Mouse (Mus musculus): Measurements from ENCODE around the gene Treh. TPM values are rescaled to one million over a fixed set of nuclear protein-coding genes. Genes with fewer than 3 reads are reported as not detected.

The Treh gene
- polyA plus RNA-seq, 1 experiment from 2014 or later: not detected

DNA sequence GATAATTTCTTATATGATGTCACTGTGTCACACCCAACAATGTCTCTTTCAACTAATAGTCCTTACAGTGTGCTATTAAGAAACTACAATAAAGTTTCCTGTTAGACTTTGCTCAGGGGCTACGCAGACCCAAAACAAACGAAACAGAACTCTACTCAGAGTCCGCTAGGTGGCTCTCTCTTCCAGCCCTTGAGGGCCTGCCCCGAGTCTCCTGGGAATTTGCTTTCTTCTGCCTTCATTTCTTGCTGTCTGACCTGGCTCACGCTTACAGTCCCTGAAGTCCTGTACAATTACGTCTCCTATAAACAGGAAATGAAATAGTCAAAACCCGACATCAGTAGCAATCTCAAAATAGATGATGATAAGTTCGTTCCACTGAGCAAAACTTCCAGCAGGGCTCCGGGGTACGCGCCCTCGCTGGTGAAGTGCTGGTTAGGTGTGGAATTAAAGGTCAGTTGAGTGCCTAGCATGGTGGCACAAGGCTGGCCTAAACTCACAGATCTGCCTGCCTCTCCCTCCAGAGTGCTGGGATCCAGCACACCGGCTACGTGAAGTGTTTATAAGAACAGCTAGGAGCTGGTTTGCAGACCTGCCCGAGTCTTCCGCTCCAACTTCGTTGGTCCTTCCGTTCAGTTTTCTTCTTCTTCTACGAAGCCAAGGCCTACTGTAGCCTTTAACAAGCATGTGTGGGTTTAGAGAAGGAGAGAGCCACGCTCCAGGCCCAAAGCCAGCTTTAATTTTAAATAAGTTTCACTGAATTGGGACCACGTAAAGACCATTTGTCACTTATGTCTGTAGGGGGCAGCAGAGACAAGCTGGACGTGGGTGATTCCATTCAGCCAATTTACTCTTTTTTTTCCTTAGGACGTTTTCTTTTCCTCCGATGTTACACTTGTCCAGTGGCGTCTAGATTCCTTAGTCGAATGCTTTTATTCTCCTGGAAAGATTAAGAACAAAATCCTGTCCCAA is 17.7 kb upstream of the Treh start:
- Histone ChIP-seq H3K4me3 (replicated peaks; ENCODE audit: low read length) (peak overlapping the region; percentile 34), H3K27me3 (ENCODE audit: control insufficient read depth, insufficient read depth, low read length) (no peaks in the 10 kb centered on the region), H3K27ac (ENCODE audit: low read length) (0 out of 2 replicates have a peak overlapping the region, but pooled peaks have one; percentile 42), H3K36me3 (ENCODE audit: control insufficient read depth, insufficient read depth, low read length) (no peaks in the 10 kb centered on the region), H3K9ac (ENCODE audit: low read length) (peak overlapping the region; percentile 57), H3K4me2 (ENCODE audit: low read depth, low read length) (peak overlapping the region; percentile 63), H3K9me3 (replicated peaks; ENCODE audit: control insufficient read depth, low read length) (no peaks in the 10 kb centered on the region), H3K4me1 (ENCODE audit: control insufficient read depth, insufficient read depth, low read length) (peaks cover 5% of the 10 kb centered on the region)
- 22% methylated on average over 26 of the region's 26 CpGs for WGBS
- ATAC-seq (ENCODE audit: insufficient read depth, low FRiP score): peak; percentile 58; the same call in 1 of the 2 replicates

DNA sequence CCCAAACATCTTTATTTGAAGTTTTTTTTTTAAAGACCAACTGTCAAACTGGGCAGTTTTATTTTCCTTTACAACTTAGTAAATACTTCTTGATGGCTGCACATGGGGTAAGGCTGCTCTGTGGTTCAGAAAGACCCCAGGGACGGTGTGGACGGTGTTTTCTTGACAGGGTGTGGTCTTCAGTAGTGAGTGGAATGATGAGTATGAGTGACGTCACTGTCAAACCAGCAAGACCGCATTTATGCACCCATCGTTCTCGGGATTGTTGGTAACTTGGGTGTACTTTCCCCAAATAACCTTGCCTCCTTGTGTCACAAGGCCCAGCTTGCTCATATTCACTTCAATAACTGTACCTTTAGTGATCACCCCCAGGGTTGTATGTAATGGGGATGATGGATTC is 9.3 kb upstream of the Treh start:
- no peak for ATAC-seq (ENCODE audit: insufficient read depth, low FRiP score)
- H3K9ac ChIP-seq (ENCODE audit: low read length): no peak overlapping the region
- no peak overlapping the region for H3K4me3 ChIP-seq (replicated peaks; ENCODE audit: low read length)
- 86% methylated on average over 6 of the region's 6 CpGs for WGBS
- no peaks in the 10 kb centered on the region for H3K4me1 ChIP-seq (ENCODE audit: control insufficient read depth, insufficient read depth, low read length)
- H3K36me3 ChIP-seq (ENCODE audit: control insufficient read depth, insufficient read depth, low read length): no peaks in the 10 kb centered on the region
- no peak overlapping the region for H3K27ac ChIP-seq (ENCODE audit: low read length)
- H3K27me3 ChIP-seq (ENCODE audit: control insufficient read depth, insufficient read depth, low read length): no peaks in the 10 kb centered on the region
- no peak overlapping the region for H3K4me2 ChIP-seq (ENCODE audit: low read depth, low read length)
- H3K9me3 ChIP-seq (replicated peaks; ENCODE audit: control insufficient read depth, low read length): no peaks in the 10 kb centered on the region

DNA sequence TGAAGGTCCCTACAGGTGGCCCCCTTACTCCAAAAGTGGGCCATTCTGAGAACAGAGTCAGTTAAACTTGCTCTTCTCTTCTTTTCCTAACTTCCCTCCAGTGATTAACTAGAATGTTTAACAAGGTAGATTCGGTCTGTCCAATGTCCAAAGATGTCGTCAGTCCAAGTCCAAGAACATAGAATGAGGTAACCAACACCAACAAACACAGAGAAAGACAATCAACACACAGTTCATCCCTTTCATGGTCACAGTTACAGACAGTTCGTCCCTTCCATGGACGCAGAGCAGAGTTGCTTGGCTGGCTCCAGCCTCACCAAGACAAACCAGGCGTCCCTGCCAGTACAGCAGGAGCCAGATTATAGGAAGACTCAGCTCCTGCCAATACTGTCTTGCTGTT is 1.6 kb upstream of the Treh start:
- H3K4me2 ChIP-seq (ENCODE audit: low read depth, low read length): no peak overlapping the region
- ATAC-seq (ENCODE audit: insufficient read depth, low FRiP score): no peak
- H3K27me3 ChIP-seq (ENCODE audit: control insufficient read depth, insufficient read depth, low read length): no peaks in the 10 kb centered on the region
- no peak overlapping the region for H3K9ac ChIP-seq (ENCODE audit: low read length)
- no peaks in the 10 kb centered on the region for H3K36me3 ChIP-seq (ENCODE audit: control insufficient read depth, insufficient read depth, low read length)
- no peaks in the 10 kb centered on the region for H3K4me1 ChIP-seq (ENCODE audit: control insufficient read depth, insufficient read depth, low read length)
- no peak overlapping the region for H3K27ac ChIP-seq (ENCODE audit: low read length)
- H3K4me3 ChIP-seq (replicated peaks; ENCODE audit: low read length): no peak overlapping the region
- 88% methylated on average over 5 of the region's 5 CpGs for WGBS
- no peaks in the 10 kb centered on the region; the same call in 1 of the 2 replicates for H3K9me3 ChIP-seq (replicated peaks; ENCODE audit: control insufficient read depth, low read length)

DNA sequence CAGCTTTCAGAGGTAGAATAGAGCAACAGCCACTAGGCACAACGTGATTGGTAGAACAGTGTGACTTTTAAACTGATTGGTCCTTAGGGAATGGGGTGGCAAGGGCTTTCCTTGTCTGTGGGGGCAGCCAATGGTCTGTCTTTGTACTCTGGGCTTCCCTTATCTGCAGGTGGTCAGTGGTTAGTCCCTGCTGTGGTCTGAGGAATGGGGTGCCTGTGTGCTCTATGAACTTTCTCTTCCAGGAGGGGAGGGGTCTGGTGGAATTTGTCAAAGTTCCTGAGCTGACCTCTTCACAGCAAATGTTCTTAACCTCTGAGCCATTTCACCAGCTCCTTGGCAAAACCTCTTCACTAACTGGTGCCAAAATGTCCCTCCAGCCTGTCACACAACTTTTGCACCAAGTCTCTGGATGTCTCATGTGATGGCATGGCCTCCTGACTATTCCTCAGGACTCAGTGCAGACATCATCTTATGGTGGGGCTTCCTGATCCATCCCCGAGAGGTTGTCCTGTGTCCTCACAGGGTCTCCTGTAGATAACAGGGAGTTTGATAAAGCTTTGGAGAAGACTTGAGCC is 655 bp upstream of the Treh start:
- Histone ChIP-seq H3K4me3 (replicated peaks; ENCODE audit: low read length) (no peak overlapping the region), H3K27ac (ENCODE audit: low read length) (no peak overlapping the region), H3K4me1 (ENCODE audit: control insufficient read depth, insufficient read depth, low read length) (no peaks in the 10 kb centered on the region), H3K9ac (ENCODE audit: low read length) (no peak overlapping the region), H3K36me3 (ENCODE audit: control insufficient read depth, insufficient read depth, low read length) (no peaks in the 10 kb centered on the region), H3K4me2 (ENCODE audit: low read depth, low read length) (no peak overlapping the region), H3K9me3 (replicated peaks; ENCODE audit: control insufficient read depth, low read length) (no peaks in the 10 kb centered on the region; the same call in 1 of the 2 replicates), H3K27me3 (ENCODE audit: control insufficient read depth, insufficient read depth, low read length) (no peaks in the 10 kb centered on the region)
- ATAC-seq (ENCODE audit: insufficient read depth, low FRiP score): no peak
- 69% methylated on average over 2 of the region's 2 CpGs for WGBS

DNA sequence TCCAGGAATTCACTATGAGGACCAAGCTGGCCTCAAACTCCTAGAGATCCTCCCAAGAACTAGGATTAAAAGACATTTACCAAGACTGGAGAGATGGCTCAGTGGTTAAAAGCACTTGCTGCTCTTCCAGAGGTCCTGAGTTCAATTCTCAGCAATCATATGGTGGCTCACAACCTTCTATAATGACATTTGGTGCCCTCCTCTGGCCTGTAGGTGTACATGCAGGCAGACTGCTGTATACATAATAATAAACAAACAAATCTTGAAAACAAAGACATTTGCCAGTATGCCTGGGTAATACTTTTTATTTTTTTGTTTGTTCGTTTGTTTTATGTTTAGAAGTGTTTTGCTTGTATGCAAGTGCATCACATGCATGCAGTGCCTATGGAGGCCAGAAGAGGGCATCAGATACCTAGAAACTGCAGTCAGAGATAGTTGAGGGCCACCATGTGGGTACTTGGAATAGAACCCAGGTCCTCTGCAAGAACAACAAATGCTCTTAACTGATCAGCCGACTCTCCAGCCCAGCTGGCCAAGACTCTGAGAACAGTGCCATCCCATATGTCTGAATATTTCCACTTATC is 5.3 kb downstream of the Treh start:
- Histone ChIP-seq H3K27ac (ENCODE audit: low read length) (no peak overlapping the region), H3K4me1 (ENCODE audit: control insufficient read depth, insufficient read depth, low read length) (no peaks in the 10 kb centered on the region), H3K4me3 (replicated peaks; ENCODE audit: low read length) (no peak overlapping the region), H3K27me3 (ENCODE audit: control insufficient read depth, insufficient read depth, low read length) (no peaks in the 10 kb centered on the region), H3K36me3 (ENCODE audit: control insufficient read depth, insufficient read depth, low read length) (no peaks in the 10 kb centered on the region), H3K9me3 (replicated peaks; ENCODE audit: control insufficient read depth, low read length) (peaks cover 3% of the 10 kb centered on the region; the same call in 1 of the 2 replicates), H3K9ac (ENCODE audit: low read length) (no peak overlapping the region), H3K4me2 (ENCODE audit: low read depth, low read length) (no peak overlapping the region)
- 80% methylated on average over 2 of the region's 2 CpGs for WGBS
- no peak for ATAC-seq (ENCODE audit: insufficient read depth, low FRiP score)

DNA sequence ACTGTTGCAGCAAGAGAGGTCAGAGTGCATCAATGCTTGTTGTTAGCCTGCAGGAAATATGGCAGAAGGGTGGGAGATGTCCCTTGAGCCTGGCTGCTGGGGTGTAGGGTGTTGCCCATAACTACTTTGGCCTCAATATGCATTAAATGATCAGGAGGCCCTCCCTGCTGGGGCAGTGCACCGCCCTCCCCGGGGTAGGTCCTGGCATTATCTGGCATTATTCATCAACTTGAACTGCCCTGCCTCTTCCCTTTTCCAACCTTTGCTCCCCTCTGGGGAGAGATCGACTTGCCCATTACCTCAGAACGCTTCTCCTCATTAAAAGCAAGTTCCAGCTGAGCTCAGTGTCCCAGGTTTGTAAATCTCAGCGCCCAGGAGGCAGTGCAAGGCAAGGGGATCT is 6.5 kb downstream of the Treh start:
- Histone ChIP-seq H3K4me2 (ENCODE audit: low read depth, low read length) (no peak overlapping the region), H3K9me3 (replicated peaks; ENCODE audit: control insufficient read depth, low read length) (peaks cover 3% of the 10 kb centered on the region; the same call in 1 of the 2 replicates), H3K9ac (ENCODE audit: low read length) (no peak overlapping the region), H3K27me3 (ENCODE audit: control insufficient read depth, insufficient read depth, low read length) (no peaks in the 10 kb centered on the region), H3K36me3 (ENCODE audit: control insufficient read depth, insufficient read depth, low read length) (no peaks in the 10 kb centered on the region), H3K4me3 (replicated peaks; ENCODE audit: low read length) (no peak overlapping the region), H3K4me1 (ENCODE audit: control insufficient read depth, insufficient read depth, low read length) (no peaks in the 10 kb centered on the region), H3K27ac (ENCODE audit: low read length) (no peak overlapping the region)
- WGBS: 68% methylated on average over 5 of the region's 5 CpGs
- no peak for ATAC-seq (ENCODE audit: insufficient read depth, low FRiP score)

DNA sequence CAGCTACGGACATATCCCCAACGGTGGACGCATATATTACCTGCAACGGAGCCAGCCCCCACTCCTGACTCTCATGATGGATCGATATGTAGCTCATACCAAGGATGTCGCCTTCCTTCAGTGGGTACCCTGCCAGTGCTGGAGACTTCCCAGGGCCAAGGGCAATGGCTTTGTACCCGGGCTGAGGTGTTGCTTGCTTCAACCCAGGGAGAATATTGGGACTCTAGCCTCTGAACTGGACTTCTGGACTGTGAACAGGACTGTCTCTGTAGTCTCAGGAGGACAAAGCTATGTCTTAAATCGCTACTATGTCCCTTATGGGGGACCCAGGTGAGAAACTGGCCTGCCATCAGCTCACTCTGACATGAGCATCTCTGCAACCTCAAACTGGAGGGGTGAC is 10.0 kb downstream of the Treh start:
- peaks cover 3% of the 10 kb centered on the region; the same call in 1 of the 2 replicates for H3K9me3 ChIP-seq (replicated peaks; ENCODE audit: control insufficient read depth, low read length)
- H3K4me1 ChIP-seq (ENCODE audit: control insufficient read depth, insufficient read depth, low read length): peaks cover 7% of the 10 kb centered on the region; the same call in 1 of the 2 replicates
- no peak overlapping the region for H3K4me3 ChIP-seq (replicated peaks; ENCODE audit: low read length)
- H3K27me3 ChIP-seq (ENCODE audit: control insufficient read depth, insufficient read depth, low read length): no peaks in the 10 kb centered on the region
- 0 out of 2 replicates have a peak, but pooled peaks cover under 1% of the 10 kb centered on the region for H3K36me3 ChIP-seq (ENCODE audit: control insufficient read depth, insufficient read depth, low read length)
- ATAC-seq (ENCODE audit: insufficient read depth, low FRiP score): no peak
- 84% methylated on average over 8 of the region's 8 CpGs for WGBS
- no peak overlapping the region for H3K4me2 ChIP-seq (ENCODE audit: low read depth, low read length)
- no peak overlapping the region for H3K9ac ChIP-seq (ENCODE audit: low read length)
- no peak overlapping the region for H3K27ac ChIP-seq (ENCODE audit: low read length)

DNA sequence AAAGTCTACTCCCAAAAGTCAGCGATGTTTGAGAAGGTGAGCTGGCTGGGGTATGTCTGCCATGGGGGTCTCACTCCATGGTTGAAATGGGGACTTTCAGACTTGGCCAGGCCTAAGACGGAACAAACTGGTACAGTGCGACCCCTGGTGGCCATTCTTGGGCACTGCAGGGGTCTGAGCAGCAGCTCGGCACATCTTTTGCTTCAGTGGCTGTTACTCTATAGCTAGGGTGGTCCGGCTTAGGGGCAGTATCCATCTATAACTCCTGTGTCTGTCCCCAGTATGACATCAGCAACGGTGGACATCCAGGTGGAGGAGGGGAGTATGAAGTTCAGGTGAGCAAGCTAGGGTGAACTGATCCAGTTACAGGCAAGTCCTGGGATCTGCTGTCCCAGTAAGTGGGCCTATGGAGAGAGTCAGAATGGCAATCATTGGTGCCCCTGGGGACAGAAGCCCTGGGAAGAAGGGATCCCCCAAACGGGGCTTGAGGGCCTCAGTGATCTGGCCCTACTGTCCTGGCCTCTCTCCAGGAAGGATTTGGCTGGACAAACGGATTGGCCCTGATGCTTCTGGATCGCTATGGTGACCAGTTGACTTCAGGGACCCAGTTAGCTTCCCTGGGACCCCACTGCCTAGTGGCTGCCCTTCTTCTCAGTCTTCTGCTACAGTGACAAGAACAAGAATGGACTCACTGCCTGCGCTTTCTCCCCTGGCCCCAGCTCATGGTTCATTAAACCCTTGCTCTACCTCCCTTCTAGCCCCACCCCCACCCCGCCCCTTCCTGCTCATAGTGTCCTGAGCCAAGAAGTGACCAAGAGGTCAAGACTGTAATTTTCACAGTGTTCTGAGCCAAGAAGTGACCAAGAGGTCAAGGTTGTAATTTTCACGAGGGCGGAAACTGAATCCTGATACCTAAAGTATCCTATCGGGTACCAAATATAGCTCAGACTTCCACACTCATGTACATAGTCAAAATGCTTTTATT is 12.6 kb downstream of the Treh start:
- Histone ChIP-seq H3K27ac (ENCODE audit: low read length) (peak overlapping the region; percentile 17; the same call in 1 of the 2 replicates), H3K9ac (ENCODE audit: low read length) (no peak overlapping the region), H3K4me1 (ENCODE audit: control insufficient read depth, insufficient read depth, low read length) (peaks cover 7% of the 10 kb centered on the region; the same call in 1 of the 2 replicates), H3K4me3 (replicated peaks; ENCODE audit: low read length) (no peak overlapping the region), H3K4me2 (ENCODE audit: low read depth, low read length) (no peak overlapping the region), H3K36me3 (ENCODE audit: control insufficient read depth, insufficient read depth, low read length) (peaks cover 4% of the 10 kb centered on the region; the same call in 1 of the 2 replicates), H3K27me3 (ENCODE audit: control insufficient read depth, insufficient read depth, low read length) (no peaks in the 10 kb centered on the region), H3K9me3 (replicated peaks; ENCODE audit: control insufficient read depth, low read length) (no peaks in the 10 kb centered on the region)
- ATAC-seq (ENCODE audit: insufficient read depth, low FRiP score): peak; percentile 48; the same call in 1 of the 2 replicates
- WGBS: 36% methylated on average over 14 of the region's 14 CpGs
